8 mouse cellular contexts compared by ENCODE assay signal in genomic region chr8:123319522-123320164, GRCm38 (mm10). TPM values are rescaled to one million over a fixed set of nuclear protein-coding genes. Genes with fewer than 3 reads are reported as not detected.
DNase-seq lines count a peak whose midpoint lies in the region.

No protein-coding gene starts in this region.

- peak; percentile 14 for DNase-seq in adrenal gland, adult 2 months
- DNase-seq in adrenal gland, postnatal 4 days (ENCODE audit: low spot score in 2 of 2) = no peak
- DNase-seq in left cerebral cortex, postnatal 4 days = peak; percentile 10
- DNase-seq in left cerebral cortex, postnatal 36 days (ENCODE audit: low spot score in 2 of 2) = no peak
- DNase-seq in cerebellum, adult 9-11 months = peak; percentile 49
- DNase-seq in induced T-regulatory cell, adult 2 months (ENCODE audit: low read depth) = peak; percentile 92
- peak; percentile 70 for DNase-seq in mesoderm, embryonic 11.5 days (ENCODE audit: low read depth, low spot score)
- peak; percentile 36 for DNase-seq in yolk sac, embryonic 10.5 days (ENCODE audit: low spot score)

- intact Hi-C loops in left cerebral cortex, postnatal 4 days (cut with DNase I) = loop anchor here (5.0 kb wide), 1 partner anchor 43 kb away; no protein-coding TSS in a partner anchor
- intact Hi-C loops in left cerebral cortex, postnatal 36 days (cut with DNase I) = loop anchor here (2.0 kb wide), 2 partner anchors 33 to 41 kb away; no protein-coding TSS in a partner anchor

RNA-seq across cellular contexts. Expression of gene Fanca, which starts 1.3 kb away (rescaled TPM):
- 1 to 10 TPM; 3.6 to 7.2 TPM for total RNA-seq in adrenal gland, adult 2 months (2021)
- 8.1 and 10.2 TPM in 2 replicates for polyA plus RNA-seq in adrenal gland, adult 2 months (2012; rRNA removed)
- total RNA-seq in adrenal gland, postnatal 4 days (2021) = 10 to 100 TPM; 18.8 to 24.0 TPM
- total RNA-seq in left cerebral cortex, postnatal 4 days (2021) = 10 to 100 TPM in 1 of 2 experiments, 1 to 10 TPM in 1; 9.1 to 10.7 TPM
- total RNA-seq in left cerebral cortex, postnatal 36 days (2021) = 1 to 10 TPM; 2.7 TPM

RNA-seq across cellular contexts. Expression of gene Spire2, which starts 12.9 kb away (rescaled TPM):
- total RNA-seq in adrenal gland, adult 2 months (2021) = 1 to 10 TPM; 1.4 to 2.6 TPM
- polyA plus RNA-seq in adrenal gland, adult 2 months (2012; rRNA removed) = 0.93 and 3.0 TPM in 2 replicates
- 1 to 10 TPM; 3.6 to 4.0 TPM for total RNA-seq in adrenal gland, postnatal 4 days (2021)
- 10 to 100 TPM; 25.4 to 27.0 TPM for total RNA-seq in left cerebral cortex, postnatal 4 days (2021)
- 10 to 100 TPM; 14.8 to 18.2 TPM for total RNA-seq in left cerebral cortex, postnatal 36 days (2021)

RNA-seq across cellular contexts. Expression of gene Tcf25, which starts 53.9 kb away (rescaled TPM):
- total RNA-seq in adrenal gland, adult 2 months (2021) = 100 to 1,000 TPM; 230 to 235 TPM
- polyA plus RNA-seq in adrenal gland, adult 2 months (2012; rRNA removed) = 151 and 158 TPM in 2 replicates
- 100 to 1,000 TPM; 221 to 224 TPM for total RNA-seq in adrenal gland, postnatal 4 days (2021)
- 100 to 1,000 TPM; 334 to 346 TPM for total RNA-seq in left cerebral cortex, postnatal 4 days (2021)
- 100 to 1,000 TPM; 543 to 593 TPM for total RNA-seq in left cerebral cortex, postnatal 36 days (2021)

Comparison
In these comparisons a context has a peak if more than half of its experiments do, and no peak if none do; other contexts are left out.
1. DNase-seq: peak in adrenal gland, adult 2 months (single experiment), left cerebral cortex, postnatal 4 days (single experiment), cerebellum, adult 9-11 months (single experiment), induced T-regulatory cell, adult 2 months (single experiment), mesoderm, embryonic 11.5 days (single experiment) and yolk sac, embryonic 10.5 days (single experiment); none in adrenal gland, postnatal 4 days (0 of 2) and left cerebral cortex, postnatal 36 days (0 of 2).